Mouse (Mus musculus): Measurements from ENCODE around the gene Gm49403. TPM values are rescaled to one million over a fixed set of nuclear protein-coding genes. Genes with fewer than 3 reads are reported as not detected.
"Not testable (repeated sequence)": the region's sequence is repeated elsewhere in the genome, so short reads cannot be mapped to it uniquely, and the experiment has no call there.

Gm49403 gene
- total RNA-seq, 2 experiments from 2014 or later = not detected

DNA sequence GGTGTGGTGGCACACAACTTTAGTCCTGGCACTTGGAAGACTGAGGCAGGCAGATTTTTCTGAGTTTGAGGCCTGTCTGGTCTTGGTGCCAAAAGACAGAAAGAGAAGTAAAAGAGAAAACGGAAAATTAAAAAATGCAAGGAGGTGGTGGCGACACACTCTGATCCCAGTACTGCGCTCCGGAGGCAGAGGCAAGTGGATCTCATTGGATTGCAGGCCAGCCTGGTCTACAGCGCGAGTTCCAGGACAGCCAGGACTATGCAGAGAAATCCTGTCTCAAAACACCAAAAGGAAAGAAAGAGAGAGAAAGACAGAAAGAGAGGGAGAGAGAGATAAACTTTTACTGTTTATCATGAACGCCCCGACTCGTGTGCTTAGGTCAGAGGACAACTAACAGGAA, 12.9 kb upstream of the Gm49403 start:
- ATAC-seq (replicated peaks; ENCODE audit: low FRiP score, poor library complexity, severe bottlenecking) = peak; percentile 28

- ATAC-seq (replicated peaks; ENCODE audit: low FRiP score, poor library complexity, severe bottlenecking) = peak; percentile 99
These were observed 12.2 kb upstream of the Gm49403 start, which contains the start of gene Ubxn1 for GRCm38 (mm10) chr19:8871267-8872186. Gene Ubxn1 (plus strand): TSS chr19:8871496.

GRCm38 (mm10) chr19:8872266-8872840, 11.4 kb upstream of the Gm49403 start:
- ATAC-seq (replicated peaks; ENCODE audit: low FRiP score, poor library complexity, severe bottlenecking) = no peak

GRCm38 (mm10) chr19:8875031-8875430, 8.7 kb upstream of the Gm49403 start:
- no peak for ATAC-seq (replicated peaks; ENCODE audit: low FRiP score, poor library complexity, severe bottlenecking)

DNA sequence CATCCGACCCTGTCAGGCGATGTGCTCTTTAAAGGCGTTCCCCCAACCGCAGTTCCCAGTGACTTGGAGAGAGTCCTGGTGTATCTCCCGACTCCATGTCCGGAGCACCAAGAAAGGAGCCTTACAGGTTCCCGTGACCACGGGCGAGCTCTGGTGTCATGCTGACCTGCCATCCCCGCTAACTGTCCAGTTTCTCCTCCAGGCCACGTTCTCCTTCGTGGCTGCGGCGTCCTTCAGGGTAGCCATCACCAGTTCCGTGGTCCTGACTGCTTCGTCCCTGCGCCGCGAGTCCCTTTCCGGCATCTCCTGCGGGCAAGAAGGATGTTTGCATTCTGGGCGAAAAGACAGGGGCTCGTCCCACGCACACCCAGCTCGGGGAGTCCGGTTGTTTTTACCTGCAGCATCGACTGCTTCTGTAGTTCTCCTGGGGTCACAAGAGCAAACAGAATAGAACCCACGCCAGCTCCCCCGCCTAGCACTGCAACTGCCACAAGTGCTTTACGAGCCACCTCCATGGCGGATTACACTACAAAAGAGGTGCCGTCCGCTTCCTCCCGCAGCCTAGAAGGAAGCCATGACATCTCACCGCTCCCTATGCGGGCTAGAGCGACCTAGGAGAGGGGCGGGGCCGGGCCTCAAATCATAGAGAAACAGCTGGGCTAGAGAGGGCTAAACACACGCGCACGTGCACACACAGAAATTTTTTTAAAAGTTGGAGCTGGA, 3.3 kb upstream of the Gm49403 start, which contains the start of gene Uqcc3:
Gene Uqcc3 (minus strand): TSS at position 613 of the 723 bp plus-strand sequence.
- ATAC-seq (replicated peaks; ENCODE audit: low FRiP score, poor library complexity, severe bottlenecking) = peak; percentile 98

- ATAC-seq (replicated peaks; ENCODE audit: low FRiP score, poor library complexity, severe bottlenecking) = no peak
These were observed 2.7 kb upstream of the Gm49403 start for GRCm38 (mm10) chr19:8881034-8881392.

- ATAC-seq (replicated peaks; ENCODE audit: low FRiP score, poor library complexity, severe bottlenecking) = no peak
These were observed 3.3 kb downstream of the Gm49403 start for GRCm38 (mm10) chr19:8886916-8887584.

DNA sequence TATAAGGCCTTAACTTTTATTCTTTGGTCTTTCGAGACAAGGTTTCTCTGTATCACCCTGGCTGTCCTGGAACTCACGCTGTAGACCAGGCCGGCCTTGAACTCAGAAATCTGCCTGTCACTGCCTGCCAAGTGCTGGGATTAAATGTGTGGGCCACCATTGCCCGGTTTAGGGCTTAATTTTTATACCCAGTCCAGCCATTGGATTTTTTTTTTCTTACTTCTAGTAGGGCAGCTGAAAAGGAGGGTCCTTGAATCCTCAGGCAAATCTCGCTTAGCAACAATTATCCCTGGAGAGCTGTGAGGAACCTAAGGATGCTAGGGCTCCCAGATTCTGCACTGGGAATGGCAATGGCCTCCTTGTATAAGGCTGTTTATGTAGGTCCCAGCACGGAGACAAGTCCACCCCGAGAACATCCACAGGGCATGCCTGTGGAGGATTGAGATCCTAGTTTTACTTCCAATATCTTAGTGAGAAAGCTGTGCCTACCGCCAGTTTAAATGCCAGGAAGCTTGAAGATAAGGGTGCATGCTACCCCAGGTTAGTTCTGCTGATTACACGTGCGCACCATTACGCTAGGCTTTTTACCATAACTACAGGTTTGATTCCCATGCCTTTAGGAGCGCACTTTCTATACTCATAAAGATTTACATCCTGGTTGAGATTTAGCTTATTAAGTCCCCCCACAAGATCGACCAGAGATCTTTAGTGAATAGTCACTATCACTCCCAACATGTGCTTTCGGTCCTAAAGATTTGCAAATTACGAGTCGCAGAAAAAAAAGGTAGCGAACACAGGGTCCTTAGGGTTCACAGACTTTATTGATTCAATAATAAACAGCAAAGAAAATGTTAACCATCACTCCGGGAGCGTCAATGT, 4.1 kb downstream of the Gm49403 start:
- ATAC-seq (replicated peaks; ENCODE audit: low FRiP score, poor library complexity, severe bottlenecking) = 0 out of 2 replicates have a peak, but pooled peaks have one; percentile 39

DNA sequence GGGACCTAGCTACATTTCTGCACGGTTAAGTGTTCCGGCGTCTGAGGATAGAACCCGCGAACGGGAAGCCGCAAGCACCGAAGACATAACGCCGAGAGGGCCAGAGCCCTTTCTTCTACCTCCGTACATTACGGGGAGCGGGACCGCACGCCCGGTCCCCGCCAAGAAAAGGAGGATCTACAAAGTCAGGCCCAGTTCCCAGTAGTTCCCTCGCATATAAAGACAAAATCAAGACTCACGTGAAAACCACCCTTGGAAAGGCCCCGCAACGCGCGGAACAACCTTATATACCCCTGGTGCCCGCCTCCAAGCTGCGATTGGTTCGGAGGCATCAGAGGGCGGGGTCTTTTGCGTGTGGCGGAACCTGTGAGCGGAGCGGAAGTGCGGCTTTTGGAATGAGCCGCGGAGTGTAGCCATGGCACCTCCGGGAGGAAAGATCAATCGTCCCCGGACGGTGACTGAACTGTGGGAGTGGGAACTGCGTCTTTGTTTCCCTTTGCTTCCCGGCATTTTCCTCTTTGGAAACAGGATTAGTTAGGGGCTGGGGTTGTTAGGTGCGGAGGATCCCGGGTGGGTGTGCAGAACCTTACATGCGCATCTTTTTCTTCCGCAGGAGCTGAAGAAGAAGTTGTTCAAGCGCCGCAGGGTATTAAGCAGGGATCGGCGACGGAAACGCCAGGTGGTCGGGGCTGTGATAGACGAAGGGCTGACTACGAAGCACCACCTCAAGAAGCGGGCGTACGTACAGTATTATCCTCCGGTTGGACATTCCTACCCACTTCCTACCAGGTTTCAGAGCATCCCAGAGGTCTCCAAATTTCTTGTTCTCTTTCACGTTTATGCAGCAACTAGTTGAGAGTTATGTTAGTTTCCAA, 5.0 kb downstream of the Gm49403 start, which contains the start of the genes 1810009A15Rik and Gm49416:
Gene 1810009A15Rik (plus strand): TSS at position 343 of the 875 bp plus-strand sequence.
Gene Gm49416 (plus strand): TSS at position 416 of the 875 bp plus-strand sequence.
- peak; percentile 94 for ATAC-seq (replicated peaks; ENCODE audit: low FRiP score, poor library complexity, severe bottlenecking)

GRCm38 (mm10) chr19:8892829-8893766, 9.4 kb downstream of the Gm49403 start, which contains the start of gene Ints5:
Gene Ints5 (plus strand): TSS chr19:8893005.
- ATAC-seq (replicated peaks; ENCODE audit: low FRiP score, poor library complexity, severe bottlenecking) = peak; percentile 68

GRCm38 (mm10) chr19:8895397-8895960, 11.7 kb downstream of the Gm49403 start:
- ATAC-seq (replicated peaks; ENCODE audit: low FRiP score, poor library complexity, severe bottlenecking) = no peak

- ATAC-seq (replicated peaks; ENCODE audit: low FRiP score, poor library complexity, severe bottlenecking) = not testable (repeated sequence)
These were observed 12.5 kb downstream of the Gm49403 start for GRCm38 (mm10) chr19:8896231-8896630.

DNA sequence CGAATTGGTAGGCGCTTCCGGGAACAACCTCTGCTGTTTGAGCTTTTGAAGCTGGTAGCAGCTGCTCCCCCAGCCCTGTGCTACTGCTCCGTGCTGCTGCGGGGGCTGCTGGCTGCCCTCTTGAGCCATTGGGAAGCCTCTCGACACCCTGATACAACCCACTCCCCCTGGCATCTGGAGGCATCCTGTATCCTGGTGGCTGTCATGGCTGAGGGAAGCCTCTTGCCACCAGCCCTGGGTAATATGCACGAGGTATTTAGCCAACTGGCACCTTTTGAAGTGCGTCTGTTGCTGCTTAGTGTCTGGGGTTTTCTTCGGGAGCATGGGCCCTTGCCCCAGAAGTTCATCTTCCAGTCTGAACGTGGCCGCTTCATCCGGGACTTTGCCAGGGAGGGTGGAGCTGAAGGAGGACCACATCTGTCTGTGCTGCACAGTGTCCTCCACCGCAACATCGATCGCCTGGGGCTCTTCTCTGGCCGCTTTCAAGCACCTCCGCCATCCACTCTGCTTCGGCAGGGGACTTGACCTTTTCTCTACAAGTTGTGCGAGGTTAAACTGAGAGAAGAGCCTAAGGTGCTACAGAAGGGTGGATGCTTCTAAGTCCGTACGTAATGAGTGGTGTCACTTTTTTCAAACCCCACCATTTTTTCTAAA, 13.6 kb downstream of the Gm49403 start:
- peak; percentile 55 for ATAC-seq (replicated peaks; ENCODE audit: low FRiP score, poor library complexity, severe bottlenecking)

GRCm38 (mm10) chr19:8897865-8898495, 14.2 kb downstream of the Gm49403 start, which contains the start of gene Ganab:
Gene Ganab (plus strand): TSS chr19:8898071.
- peak; percentile 97 for ATAC-seq (replicated peaks; ENCODE audit: low FRiP score, poor library complexity, severe bottlenecking)

DNA sequence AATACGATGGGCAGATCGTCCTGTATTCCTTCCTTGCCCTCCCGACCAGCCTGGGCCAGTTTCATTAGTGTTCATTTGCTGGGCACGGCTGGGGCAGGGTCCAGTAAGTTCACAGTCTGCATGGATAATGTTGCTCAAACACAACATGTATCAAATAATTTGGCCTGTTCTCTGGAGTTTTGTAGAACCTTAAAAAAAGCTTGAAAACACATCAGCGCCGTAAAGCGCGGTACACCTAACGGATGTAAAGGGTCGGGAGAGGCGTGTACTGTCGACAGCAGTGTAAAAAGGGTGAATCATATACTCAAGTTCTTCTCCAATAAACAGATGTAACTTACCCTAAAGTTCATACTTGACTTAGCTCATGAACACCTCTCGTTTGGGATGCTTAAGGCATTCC, 14.8 kb downstream of the Gm49403 start:
- ATAC-seq (replicated peaks; ENCODE audit: low FRiP score, poor library complexity, severe bottlenecking) = no peak; the same call in 1 of the 2 replicates
